Mouse (Mus musculus): ENCODE measurements around the gene Smim10l2a. TPM values are rescaled to one million over a fixed set of nuclear protein-coding genes. Genes with fewer than 3 reads are reported as not detected.

Gene Smim10l2a
- polyA plus RNA-seq, 1 experiment = 0.43 TPM

GRCm38 (mm10) chrX:56384142-56384541 lies 9.8 kb downstream of the Smim10l2a start:
- WGBS = 87% methylated on average over 2 of the region's 2 CpGs
- DNase-seq (ENCODE audit: low read depth in 1 of 2, low spot score in 2 of 2) = no peak

DNA sequence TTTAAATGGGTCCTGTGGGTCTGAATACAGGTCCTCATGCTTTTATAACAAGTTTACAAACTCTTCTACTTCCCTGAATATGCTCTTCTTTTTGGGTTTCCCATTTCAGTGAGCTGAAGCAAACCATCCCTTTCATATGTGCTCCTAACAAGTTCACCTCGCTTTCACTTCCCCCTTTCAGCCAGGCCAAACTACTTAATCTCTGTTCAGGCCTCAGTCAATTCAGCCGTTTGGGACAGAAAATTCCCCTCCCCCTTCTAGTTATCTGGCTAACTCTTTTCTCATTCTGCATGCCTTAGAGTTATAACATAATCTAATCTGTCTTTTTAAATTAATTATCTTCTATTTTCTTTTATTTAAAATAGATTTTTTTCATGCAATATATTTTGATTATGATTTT lies 30.3 kb downstream of the Smim10l2a start:
- Histone ChIP-seq H3K4me3 (ENCODE audit: extremely low read depth, insufficient read depth, insufficient read length) (no peak overlapping the region), H3K27ac (ENCODE audit: insufficient read depth, low read length) (no peak overlapping the region), H3K27me3 (ENCODE audit: control insufficient read depth, insufficient read depth, low read length) (no peaks in the 10 kb centered on the region), H3K4me1 (ENCODE audit: control insufficient read depth, insufficient read depth, insufficient read length) (no peaks in the 10 kb centered on the region), H3K36me3 (ENCODE audit: control insufficient read depth, insufficient read depth, low read length) (no peaks in the 10 kb centered on the region)
- peak in 1 of 2 experiments; percentile 7 for DNase-seq (ENCODE audit: low read depth in 1 of 2, low spot score in 2 of 2)
- 20% methylated on average over 2 of the region's 2 CpGs for WGBS
- TF ChIP-seq CTCF (IDR thresholded peaks at IDR 0.05; ENCODE audit: extremely low read depth, insufficient read depth, insufficient read length, insufficient replicate concordance) (no peak), POLR2A (IDR thresholded peaks at IDR 0.05; ENCODE audit: low read depth, low read length) (no peak)

More at GRCm38 (mm10) chrX:56384142-56384541, 9.8 kb downstream of the Smim10l2a start:
- TF ChIP-seq CTCF (IDR thresholded peaks at IDR 0.05; ENCODE audit: extremely low read depth, insufficient read depth, insufficient read length, insufficient replicate concordance) (no peak), POLR2A (IDR thresholded peaks at IDR 0.05; ENCODE audit: low read depth, low read length) (no peak)
- no peaks in the 10 kb centered on the region for H3K36me3 ChIP-seq (ENCODE audit: control insufficient read depth, insufficient read depth, low read length)
- no peak overlapping the region for H3K27ac ChIP-seq (ENCODE audit: insufficient read depth, low read length)
- H3K4me3 ChIP-seq (ENCODE audit: extremely low read depth, insufficient read depth, insufficient read length) = no peak overlapping the region
- no peaks in the 10 kb centered on the region for H3K4me1 ChIP-seq (ENCODE audit: control insufficient read depth, insufficient read depth, insufficient read length)
- no peaks in the 10 kb centered on the region for H3K27me3 ChIP-seq (ENCODE audit: control insufficient read depth, insufficient read depth, low read length)

- H3K36me3 ChIP-seq (ENCODE audit: control insufficient read depth, insufficient read depth, low read length) = no peaks in the 10 kb centered on the region
- no peak overlapping the region for H3K27ac ChIP-seq (ENCODE audit: insufficient read depth, low read length)
- no peaks in the 10 kb centered on the region for H3K4me1 ChIP-seq (ENCODE audit: control insufficient read depth, insufficient read depth, insufficient read length)
- WGBS = 42% methylated on average over 1 of the region's 1 CpGs
- no peak for DNase-seq (ENCODE audit: low read depth in 1 of 2, low spot score in 2 of 2)
- H3K4me3 ChIP-seq (ENCODE audit: extremely low read depth, insufficient read depth, insufficient read length) = no peak overlapping the region
- no peaks in the 10 kb centered on the region for H3K27me3 ChIP-seq (ENCODE audit: control insufficient read depth, insufficient read depth, low read length)
- TF ChIP-seq POLR2A (IDR thresholded peaks at IDR 0.05; ENCODE audit: low read depth, low read length) (no peak), CTCF (IDR thresholded peaks at IDR 0.05; ENCODE audit: extremely low read depth, insufficient read depth, insufficient read length, insufficient replicate concordance) (no peak)
Observed at GRCm38 (mm10) chrX:56405482-56405881, 31.1 kb downstream of the Smim10l2a start.

DNA sequence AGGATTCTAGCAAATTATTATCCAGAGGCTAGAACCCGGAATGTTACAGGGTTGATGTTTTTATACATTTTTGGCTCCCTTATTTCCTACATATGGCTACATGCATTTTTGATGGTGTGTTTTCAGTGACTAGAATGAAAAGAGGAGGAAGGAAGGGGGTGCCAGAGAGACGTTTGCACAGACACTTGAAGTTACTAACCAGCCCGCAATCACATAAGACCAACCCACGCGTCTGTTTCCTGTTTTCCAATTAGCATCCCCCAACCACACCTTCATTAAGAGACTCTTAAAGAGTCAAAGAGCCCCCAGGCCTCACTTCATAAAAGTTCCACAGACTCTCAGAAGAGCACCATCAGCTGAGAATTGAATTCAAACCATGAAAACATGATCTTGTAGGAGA lies 31.7 kb downstream of the Smim10l2a start:
- DNase-seq (ENCODE audit: low read depth in 1 of 2, low spot score in 2 of 2) = no peak
- TF ChIP-seq CTCF (IDR thresholded peaks at IDR 0.05; ENCODE audit: extremely low read depth, insufficient read depth, insufficient read length, insufficient replicate concordance) (no peak), POLR2A (IDR thresholded peaks at IDR 0.05; ENCODE audit: low read depth, low read length) (no peak)
- Histone ChIP-seq H3K27me3 (ENCODE audit: control insufficient read depth, insufficient read depth, low read length) (no peaks in the 10 kb centered on the region), H3K36me3 (ENCODE audit: control insufficient read depth, insufficient read depth, low read length) (no peaks in the 10 kb centered on the region), H3K4me3 (ENCODE audit: extremely low read depth, insufficient read depth, insufficient read length) (no peak overlapping the region), H3K4me1 (ENCODE audit: control insufficient read depth, insufficient read depth, insufficient read length) (no peaks in the 10 kb centered on the region), H3K27ac (ENCODE audit: insufficient read depth, low read length) (no peak overlapping the region)
- WGBS = 34% methylated on average over 5 of the region's 5 CpGs

DNA sequence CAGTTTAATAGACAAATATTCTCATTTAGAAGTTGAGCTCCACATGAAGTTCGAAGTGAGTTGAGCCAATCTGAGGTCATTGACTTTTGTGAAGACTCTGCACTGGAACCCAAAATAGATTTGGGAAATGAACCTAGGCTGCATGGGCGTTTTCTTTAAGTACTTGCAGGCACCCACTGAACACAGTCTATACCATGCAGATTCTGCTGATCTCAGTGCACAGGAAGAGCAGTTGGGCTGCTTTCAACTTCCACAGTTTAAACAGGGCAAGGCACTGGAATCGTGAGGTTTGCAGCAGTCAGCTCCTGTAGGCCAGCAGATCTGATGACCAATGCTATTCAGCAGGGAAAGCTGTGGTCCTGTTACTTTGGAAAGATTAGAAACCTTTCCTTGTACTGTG lies 41.9 kb downstream of the Smim10l2a start:
- WGBS = 33% methylated on average over 3 of the region's 3 CpGs
- no peak for DNase-seq (ENCODE audit: low read depth in 1 of 2, low spot score in 2 of 2)

GRCm38 (mm10) chrX:56417541-56417940 lies 43.2 kb downstream of the Smim10l2a start:
- H3K4me3 ChIP-seq (ENCODE audit: extremely low read depth, insufficient read depth, insufficient read length) = no peak overlapping the region
- DNase-seq (ENCODE audit: low read depth in 1 of 2, low spot score in 2 of 2) = no peak
- TF ChIP-seq CTCF (IDR thresholded peaks at IDR 0.05; ENCODE audit: extremely low read depth, insufficient read depth, insufficient read length, insufficient replicate concordance) (no peak), POLR2A (IDR thresholded peaks at IDR 0.05; ENCODE audit: low read depth, low read length) (no peak)

More for the DNA sequence above, 41.9 kb downstream of the Smim10l2a start:
- Histone ChIP-seq H3K27ac (ENCODE audit: insufficient read depth, low read length) (no peak overlapping the region), H3K4me1 (ENCODE audit: control insufficient read depth, insufficient read depth, insufficient read length) (no peaks in the 10 kb centered on the region), H3K27me3 (ENCODE audit: control insufficient read depth, insufficient read depth, low read length) (no peaks in the 10 kb centered on the region), H3K36me3 (ENCODE audit: control insufficient read depth, insufficient read depth, low read length) (no peaks in the 10 kb centered on the region), H3K4me3 (ENCODE audit: extremely low read depth, insufficient read depth, insufficient read length) (no peak overlapping the region)
- TF ChIP-seq CTCF (IDR thresholded peaks at IDR 0.05; ENCODE audit: extremely low read depth, insufficient read depth, insufficient read length, insufficient replicate concordance) (no peak), POLR2A (IDR thresholded peaks at IDR 0.05; ENCODE audit: low read depth, low read length) (no peak)

More at GRCm38 (mm10) chrX:56417541-56417940, 43.2 kb downstream of the Smim10l2a start:
- no peaks in the 10 kb centered on the region for H3K36me3 ChIP-seq (ENCODE audit: control insufficient read depth, insufficient read depth, low read length)
- H3K27me3 ChIP-seq (ENCODE audit: control insufficient read depth, insufficient read depth, low read length) = no peaks in the 10 kb centered on the region
- no peaks in the 10 kb centered on the region for H3K4me1 ChIP-seq (ENCODE audit: control insufficient read depth, insufficient read depth, insufficient read length)
- H3K27ac ChIP-seq (ENCODE audit: insufficient read depth, low read length) = no peak overlapping the region
- WGBS = 68% methylated on average over 4 of the region's 4 CpGs

Other genes starting within 250 kb of the Smim10l2a start
- gene 3830403N18Rik, start 238.0 kb upstream of the Smim10l2a start, polyA plus RNA-seq (2012; rRNA removed) = not detected in 2 replicates
- not detected in 2 replicates for gene Gm773, start 161.7 kb upstream of the Smim10l2a start, polyA plus RNA-seq (2012; rRNA removed)
- gene Zfp449, start 28.2 kb upstream of the Smim10l2a start, polyA plus RNA-seq (2012; rRNA removed) = 0.11 and 0.12 TPM in 2 replicates
- not detected in 2 replicates for gene Gm2174, start 73.4 kb downstream of the Smim10l2a start, polyA plus RNA-seq (2012; rRNA removed)
- gene Ints6l, start 80.3 kb downstream of the Smim10l2a start, polyA plus RNA-seq (2012; rRNA removed) = 6.6 and 7.2 TPM in 2 replicates
- gene Gm10477, start 150.2 kb downstream of the Smim10l2a start, polyA plus RNA-seq (2012; rRNA removed) = not detected in 2 replicates
- not detected in 2 replicates for gene Gm648, start 175.0 kb downstream of the Smim10l2a start, polyA plus RNA-seq (2012; rRNA removed)
- gene Mmgt1, start 223.5 kb downstream of the Smim10l2a start, polyA plus RNA-seq (2012; rRNA removed) = 1.9 and 2.0 TPM in 2 replicates
- gene Slc9a6, start 235.2 kb downstream of the Smim10l2a start, polyA plus RNA-seq (2012; rRNA removed) = 8.5 and 9.4 TPM in 2 replicates

Measured in spleen, adult 2 months (tissue).